Mouse (Mus musculus) heart, adult 11 months (tissue): ENCODE data around the gene Scpep1.
A peak's percentile ranks its signal among the peaks of the same experiment; 100 is the strongest.
"Not testable (repeated sequence)": the region's sequence is repeated elsewhere in the genome, so short reads cannot be mapped to it uniquely, and the experiment has no call there.

ENCODE experiments used
- DNase-seq: peaks from one replicate; pipeline ENCODE4 v3.0.0; 2022

Gene Scpep1

DNA sequence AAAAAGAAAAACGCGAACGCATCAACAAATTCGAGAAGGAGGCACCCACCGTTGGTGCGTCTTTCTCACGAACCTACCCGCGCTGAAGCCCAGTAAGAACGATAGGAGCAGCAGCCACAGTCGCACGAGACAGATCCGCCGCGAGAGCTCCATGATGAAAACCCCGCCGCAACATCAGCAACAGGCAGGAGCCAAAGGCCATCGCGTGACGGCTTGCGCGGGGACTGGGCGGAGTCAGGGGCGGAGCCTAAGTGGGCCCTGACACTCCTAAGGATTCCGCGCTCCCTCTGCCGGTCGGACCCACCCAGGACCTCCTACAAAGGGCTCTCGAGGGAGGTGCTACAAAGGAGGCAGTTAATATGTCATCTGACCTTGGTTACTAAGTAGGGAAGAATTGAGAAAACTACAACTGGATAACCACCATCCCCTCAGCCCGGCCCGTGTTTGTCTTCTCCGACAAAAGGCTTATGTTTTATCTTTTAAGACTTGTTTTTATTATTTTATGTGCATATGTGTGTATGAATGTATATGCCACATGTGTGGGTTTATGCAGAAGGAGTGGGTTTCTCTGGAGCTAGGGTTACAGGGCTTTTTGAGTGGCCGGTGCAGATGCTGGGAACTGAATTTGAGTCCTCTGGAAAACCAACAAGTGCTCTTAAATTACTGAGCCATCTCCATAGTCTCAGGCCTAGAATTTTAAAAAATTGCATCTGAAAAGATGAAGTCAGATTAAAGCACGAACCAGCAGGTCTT is at the start of gene Scpep1:
Gene Scpep1 (minus strand): TSS at position 249 of the 753 bp plus-strand sequence.
- peak; percentile 99 for DNase-seq

DNA sequence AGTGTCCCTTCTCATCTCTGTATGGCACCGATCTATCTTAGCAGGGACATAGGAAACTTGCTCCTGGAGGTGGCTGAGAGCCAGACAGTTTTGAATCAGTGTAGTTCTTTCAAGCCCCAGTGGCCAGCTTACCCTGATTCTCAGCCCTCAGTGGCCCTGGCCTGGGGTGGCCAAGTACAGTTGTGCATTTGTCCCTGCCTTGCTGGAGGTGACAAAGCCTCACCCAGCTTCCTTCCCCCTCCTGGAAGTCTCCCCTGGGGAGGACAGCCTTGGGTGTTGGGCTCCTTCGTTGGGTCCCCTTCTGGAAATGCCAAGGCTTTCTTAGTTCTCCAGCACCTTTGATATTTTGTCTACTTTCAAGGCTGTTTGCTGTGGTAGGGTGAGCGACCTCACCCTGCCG is 48.5 kb upstream of the Scpep1 start:
- DNase-seq: no peak

DNA sequence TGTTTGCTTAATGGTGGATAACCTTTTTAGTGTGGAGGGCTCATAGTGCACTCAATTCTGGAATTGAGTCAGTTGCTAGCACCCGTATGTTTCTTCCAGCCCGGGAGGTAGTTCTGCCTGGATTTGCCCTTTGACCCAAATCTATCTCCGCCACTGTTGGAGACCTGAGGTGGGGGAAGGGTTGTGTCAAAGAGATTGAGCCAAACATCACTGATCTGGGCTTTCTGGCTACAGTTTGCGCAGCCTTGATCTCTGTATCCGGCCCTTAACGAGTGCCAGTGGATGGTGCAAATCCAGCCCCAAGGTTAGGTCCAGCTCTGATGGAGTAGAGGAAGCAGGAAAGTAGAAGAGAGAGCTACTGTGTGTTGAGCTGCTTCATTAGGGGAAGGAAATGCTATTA is 47.8 kb upstream of the Scpep1 start:
- peak; percentile 94 for DNase-seq

DNA sequence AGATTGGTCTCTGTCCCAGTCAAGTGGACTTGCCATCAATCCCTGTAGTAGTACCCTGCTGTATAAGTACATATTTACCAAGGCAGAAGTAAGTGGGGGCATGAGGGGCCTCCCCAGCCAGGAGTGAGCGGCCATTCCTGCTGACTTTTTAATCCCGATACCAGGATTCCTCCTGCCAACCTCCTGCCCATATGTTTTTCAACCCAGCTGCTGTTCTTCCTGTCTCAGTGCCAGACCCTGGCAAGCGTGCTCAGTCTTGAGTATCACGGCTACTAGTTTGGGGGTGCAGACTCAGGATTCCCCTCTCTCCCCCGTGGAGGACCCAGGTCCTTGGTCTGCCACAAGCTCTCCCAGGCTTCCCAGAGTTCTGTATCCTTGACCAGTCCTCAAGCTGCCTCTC is 47.4 kb upstream of the Scpep1 start:
- DNase-seq: peak; percentile 94

DNA sequence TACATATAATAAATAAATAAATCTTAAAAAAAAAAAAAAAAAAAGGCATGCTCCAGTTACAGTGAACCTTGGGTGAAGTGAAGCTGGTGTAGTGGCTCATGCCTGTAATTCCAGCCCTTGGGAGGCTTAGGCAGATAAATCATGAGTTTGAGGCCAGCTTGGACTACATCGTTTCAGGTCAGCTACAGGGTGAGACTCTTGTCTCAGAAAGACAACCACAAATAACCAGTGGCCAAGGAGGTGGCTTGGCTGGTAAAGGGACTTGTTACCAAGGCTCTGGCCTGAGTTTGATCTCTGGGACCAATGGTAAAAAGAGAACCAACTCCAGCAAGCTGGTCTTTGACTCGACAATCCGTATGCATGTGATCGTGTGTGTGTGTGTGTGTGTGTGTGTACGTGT is 46.8 kb upstream of the Scpep1 start:
- no peak for DNase-seq

DNA sequence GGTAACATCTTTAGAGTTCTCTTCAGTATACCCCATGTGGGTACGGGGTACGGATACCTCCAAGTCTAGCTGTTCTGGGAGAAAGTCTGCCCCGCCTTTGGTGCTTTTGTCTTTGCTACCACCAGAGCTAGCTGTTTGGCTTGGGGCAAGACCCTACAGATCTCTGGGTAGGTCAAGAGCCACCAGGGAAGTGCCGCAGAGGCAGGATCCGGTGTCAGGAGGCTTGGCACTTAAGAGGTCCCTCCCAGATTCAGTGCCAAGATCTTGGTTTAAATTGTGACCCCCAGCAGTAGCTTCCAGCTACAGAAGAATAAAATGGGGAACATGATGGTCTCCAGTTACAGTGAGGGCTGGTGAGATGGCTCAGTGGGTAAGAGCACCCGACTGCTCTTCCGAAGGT is 46.3 kb upstream of the Scpep1 start:
- DNase-seq: no peak

DNA sequence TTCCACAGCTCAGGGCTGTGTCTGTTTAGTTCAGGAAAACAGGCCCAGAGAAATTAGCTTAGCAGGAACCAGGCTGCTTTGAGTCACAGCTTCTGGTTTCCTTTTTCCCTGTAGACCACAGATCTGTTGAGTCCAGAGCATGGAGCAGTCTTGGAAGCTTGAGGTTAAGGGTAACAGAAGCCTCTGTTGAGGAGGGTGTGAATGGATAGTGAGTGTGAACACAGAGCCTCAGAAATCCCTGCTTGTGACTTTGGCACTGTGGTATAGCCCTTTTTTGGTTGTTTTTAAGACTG is 45.2 kb upstream of the Scpep1 start:
- DNase-seq: peak; percentile 91

DNA sequence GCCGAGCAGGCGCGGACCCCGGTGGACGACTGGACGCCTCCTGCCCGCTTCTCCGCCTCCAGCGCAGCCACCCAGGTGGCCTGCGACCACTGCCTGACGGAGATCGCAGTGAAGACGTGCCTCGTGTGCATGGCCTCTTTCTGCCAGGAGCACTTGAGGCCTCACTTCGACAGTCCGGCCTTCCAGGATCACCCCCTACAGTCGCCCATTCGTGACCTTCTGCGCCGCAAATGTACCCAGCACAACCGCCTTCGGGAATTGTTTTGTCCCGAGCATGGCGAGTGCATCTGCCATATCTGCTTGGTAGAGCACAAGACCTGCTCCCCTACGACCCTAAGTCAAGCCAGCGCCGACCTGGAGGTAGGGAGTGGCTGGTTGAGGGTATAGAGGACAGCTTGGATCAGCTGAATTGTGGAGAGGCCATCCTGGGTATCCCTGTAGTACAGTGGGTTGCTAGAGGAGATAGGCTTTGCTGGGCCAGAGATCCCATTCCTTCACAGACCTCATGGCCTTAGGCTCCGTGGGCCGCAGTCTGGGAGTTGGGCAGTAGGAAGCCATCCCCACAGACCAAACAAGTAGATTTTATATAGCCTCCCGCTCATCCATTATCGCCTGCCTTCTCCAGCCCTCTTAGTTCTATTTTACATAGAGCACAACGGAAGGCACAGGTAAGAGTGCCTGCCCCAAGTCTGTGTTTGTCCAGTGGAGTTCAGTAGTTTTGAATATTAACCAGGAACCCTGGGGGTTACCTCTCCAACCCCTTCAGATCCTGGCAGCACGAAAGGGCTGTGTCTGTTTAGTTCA is 44.7 kb upstream of the Scpep1 start:
- DNase-seq: no peak

DNA sequence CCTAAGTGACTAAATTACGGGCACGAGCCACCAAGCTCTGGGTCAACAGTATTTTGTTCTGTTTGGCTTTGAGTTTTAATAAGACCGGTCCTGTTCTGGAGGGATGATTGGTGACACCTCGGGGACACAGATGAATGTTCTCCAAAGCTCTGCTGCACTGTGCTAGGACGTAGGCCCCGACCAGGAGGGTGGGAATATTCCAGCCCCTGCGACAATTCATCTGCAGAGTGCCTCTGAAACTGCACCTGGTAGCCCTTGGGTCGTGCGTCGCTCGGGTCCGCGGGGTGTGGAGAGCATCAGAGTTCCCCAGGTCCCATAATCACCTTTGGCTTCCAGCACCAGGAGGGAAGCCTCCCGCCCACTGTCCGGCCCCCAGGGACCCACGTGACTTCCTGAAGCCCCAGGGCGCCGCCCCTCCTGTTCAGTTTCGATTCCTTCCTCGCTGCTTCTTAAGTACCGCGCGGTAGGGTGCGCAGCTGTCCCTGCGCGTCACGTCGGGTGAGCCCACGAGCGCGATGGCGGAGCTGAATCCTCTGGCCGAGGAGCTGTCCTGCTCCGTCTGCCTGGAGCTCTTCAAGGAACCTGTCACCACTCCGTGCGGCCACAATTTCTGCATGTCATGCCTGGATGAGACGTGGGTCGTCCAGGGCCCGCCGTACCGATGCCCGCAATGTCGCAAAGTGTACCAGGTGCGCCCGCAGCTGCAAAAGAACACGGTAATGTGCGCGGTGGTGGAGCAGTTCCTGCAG is 43.9 kb upstream of the Scpep1 start, which contains the start of gene Trim25:
Gene Trim25 (plus strand): TSS at position 403 of the 749 bp plus-strand sequence.
- peak; percentile 100 for DNase-seq

DNA sequence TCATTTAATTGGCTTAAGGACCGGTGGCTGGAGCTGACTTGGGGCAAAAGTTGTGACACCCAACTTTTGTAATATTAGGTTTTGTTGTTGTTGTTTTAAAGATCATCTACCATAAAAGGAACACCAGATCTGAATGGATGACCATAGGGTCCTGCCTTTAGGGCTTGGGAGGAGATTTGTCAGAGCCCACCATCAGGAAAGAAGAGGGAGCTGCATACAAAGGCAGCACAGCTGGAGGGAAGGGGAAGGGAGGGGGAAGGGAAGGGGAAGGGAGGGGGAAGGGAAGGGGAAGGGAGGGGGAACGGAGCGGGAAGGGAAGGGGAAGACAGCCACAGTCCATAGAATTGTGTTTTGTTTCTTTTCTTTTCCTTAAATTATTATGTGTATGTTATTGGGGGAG is 43.1 kb upstream of the Scpep1 start:
- DNase-seq: no peak

DNA sequence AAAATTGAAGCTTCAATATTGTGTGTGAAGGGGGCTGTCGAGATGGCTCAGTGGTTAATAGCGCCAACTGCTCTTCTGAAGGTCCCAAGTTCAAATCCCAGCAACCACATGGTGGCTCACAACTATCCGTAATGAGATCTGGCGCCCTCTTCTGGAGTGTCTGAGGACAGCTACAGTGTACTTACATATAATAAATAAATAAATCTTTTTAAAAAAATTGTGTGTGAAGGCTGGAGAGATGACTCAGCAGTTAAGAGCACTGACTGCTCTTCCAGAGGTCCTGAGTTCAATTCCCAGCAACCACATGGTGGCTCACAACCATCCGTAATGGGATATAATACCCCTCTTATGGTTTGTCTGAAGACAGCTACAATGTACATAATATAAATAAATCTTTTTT is 42.1 kb upstream of the Scpep1 start:
- DNase-seq: not testable (repeated sequence)

DNA sequence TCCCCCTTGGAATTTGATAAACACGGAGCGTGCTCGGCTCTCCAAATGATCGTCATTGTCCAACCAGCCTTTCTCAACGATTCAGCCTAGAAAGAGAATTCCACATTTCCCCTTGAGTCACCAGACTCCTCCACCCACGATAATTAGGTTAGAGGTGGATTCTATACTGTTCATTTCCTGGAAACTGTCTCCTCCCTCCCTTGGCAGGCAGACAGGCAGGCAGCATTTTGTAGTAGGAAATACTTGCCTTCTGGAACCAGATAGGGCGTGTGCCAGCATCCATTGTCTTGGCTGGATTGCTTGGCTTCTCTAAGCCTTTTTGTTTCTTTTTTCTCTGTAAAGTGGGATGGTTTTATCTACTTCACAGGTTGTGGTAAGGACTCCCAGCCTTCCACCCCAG is 41.2 kb upstream of the Scpep1 start:
- DNase-seq: peak; percentile 98

DNA sequence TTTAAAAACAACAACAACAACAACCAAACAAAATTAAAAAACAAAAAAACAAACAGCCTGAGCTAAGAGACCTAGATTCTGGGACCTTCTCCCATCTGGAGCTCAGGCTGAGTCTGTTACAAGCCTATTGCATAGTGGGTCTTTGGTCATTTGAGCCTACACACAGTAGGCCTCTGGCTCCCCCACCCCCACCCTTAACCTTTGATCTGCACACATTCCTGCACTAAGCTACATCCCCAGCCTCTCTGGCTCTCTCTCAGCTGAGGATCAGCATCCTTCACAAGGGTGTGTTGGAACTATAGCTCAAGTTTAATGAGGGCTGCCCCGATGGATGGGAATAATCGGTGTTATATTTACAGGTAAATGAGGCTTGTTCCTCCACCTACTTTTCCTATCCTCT is 40.4 kb upstream of the Scpep1 start:
- no peak for DNase-seq

DNA sequence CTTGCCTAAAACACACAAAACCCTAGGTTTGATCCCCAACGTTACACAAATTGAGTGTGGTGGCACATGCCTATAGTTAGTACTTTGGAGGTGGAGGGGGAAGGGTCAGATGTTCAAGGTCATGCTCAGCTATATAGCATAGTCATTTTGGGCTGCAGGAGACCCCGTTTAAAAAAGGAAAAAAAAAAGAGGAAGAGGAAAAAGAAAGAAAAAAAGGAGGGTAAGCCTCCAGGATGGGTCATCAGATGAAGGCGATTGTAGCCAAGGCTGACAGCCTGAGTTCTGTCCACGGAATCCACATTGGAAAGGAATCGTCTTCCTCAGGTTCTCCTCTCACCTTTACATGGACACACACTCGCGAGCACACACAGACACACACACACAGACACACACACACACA is 39.2 kb upstream of the Scpep1 start:
- no peak for DNase-seq

DNA sequence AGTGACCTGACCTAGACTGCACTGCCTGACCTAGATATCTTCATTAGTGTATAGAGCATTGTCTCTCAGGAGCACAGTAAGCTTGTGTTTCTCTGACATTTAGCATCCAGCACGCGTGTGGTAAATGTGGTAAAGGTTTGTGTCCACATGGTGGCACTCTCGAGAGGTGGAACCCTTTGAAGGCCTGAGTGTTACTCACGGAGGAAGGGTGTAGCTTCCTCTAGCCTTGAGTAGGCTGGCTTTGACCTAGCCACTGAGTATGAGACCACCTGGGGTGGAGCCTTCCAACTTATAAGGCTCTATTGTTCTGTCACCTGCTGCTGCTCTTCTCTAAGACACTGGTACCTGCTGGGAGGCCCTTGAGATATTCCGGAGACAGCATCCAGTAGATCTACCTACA is 38.4 kb upstream of the Scpep1 start:
- peak; percentile 97 for DNase-seq

DNA sequence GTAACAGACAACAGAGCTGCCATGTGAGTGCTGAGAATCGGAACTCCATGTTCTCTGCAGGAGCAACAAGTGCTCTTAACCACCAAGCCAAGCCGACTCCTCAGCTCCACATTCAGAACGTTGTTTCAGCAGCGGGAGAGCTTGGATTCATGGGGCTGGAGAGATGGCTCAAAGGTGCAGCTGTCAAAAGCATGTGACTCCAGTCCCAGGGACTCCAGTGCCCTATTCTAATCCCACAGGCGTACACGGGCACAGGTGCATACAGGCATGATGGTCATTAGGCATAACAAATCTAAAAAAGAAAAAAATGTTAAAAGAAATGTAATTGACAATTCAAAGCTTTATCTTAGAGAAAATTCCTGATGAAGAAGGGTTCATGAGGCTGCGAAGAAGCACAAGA is 37.9 kb upstream of the Scpep1 start:
- no peak for DNase-seq

DNA sequence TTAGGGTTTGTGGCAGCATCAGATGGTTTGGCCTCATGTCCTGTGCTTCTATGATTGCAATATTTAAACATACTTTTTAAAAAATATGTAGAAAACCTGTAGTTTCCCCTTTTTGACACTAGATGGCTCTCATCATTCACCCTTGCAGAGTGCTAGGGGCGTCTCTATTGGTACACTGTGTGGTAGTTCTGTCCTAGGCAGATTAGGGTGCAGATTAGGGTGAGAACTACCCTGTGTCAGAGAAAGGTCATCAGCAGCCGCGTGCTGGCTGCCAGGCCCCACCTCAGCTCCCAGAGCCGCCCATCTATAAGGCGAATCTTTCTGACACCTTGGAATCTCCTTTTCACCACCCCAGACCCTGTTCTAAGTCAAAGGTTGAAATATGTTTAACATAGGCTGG is 34.3 kb upstream of the Scpep1 start:
- DNase-seq: no peak

DNA sequence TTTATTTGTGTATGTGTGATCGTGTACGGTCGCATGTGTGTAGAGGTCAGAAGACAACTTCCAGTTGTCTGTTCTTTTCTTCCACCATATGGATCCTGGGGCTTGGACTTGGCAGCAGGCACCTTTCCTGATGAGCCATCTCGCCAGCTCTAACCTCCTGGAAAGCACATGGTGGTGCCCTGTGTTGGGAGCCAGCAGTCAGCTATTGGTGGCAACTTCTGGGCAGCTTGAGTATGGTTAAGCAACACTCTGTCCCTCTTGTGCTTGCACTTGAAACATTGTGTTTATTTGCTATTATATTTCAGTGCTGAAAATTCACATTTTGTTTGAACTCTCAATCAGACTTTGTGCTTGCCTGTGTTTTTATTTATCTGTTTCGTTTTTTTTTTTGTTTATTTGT is 33.7 kb upstream of the Scpep1 start:
- no peak for DNase-seq

DNA sequence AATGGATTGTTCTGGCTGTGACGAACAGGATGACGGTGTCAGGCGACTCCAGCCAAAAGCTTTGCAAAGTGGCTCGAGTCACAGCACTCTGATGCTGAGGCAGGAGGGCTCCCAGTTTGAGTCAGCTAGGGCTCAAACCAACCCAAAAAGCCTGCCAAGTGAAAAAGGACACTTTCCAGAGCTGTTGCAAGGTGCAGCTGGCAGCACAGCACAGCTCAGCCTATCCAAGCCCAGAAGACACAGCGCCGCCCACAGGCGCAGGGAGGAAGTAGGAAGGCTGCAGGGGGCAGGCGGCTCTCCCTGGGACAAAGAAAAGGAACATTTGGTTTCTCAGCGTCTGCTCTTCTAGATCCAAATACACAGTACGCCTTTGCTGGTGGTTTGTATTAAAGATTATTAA is 31.4 kb upstream of the Scpep1 start:
- no peak for DNase-seq

DNA sequence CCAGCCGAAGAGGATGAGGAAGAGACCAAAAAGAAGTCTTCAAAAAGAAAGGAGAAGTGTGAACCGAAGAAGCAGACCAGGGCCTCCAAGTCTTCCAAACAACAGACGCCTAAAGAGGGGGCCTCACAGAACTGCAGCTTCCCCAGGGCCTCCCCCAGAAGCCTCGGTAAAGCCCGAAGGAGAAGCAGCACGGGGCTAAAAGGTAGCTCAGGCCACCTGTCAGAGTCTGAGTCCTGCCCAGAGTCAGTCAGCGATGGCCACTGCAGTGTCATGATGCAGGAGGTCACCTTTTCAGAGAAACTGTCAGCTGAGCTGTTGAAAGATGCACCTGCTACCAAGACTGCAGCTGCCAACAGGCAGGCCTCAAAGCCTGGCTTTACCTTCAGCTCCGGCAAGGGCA is 26.1 kb upstream of the Scpep1 start:
- DNase-seq: no peak

DNA sequence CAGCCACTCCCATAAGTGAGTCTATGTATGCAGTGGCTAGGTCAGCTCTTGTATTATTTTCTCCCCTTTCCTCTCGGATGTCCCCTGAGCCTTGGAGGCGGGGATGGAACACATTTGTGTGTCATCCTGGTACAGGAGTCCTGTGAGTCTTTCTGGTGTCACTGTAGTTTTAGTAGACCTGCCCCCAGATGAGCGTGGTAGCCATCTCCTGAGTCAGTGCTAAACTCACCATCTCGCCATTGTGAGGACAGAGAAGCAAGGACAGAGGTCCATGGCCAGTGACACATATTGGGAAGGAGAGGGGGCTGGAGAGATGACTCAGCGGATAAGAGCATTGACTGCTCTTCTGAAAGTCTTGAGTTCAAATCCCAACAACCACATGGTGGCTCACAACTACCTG is 21.9 kb upstream of the Scpep1 start:
- DNase-seq: no peak

DNA sequence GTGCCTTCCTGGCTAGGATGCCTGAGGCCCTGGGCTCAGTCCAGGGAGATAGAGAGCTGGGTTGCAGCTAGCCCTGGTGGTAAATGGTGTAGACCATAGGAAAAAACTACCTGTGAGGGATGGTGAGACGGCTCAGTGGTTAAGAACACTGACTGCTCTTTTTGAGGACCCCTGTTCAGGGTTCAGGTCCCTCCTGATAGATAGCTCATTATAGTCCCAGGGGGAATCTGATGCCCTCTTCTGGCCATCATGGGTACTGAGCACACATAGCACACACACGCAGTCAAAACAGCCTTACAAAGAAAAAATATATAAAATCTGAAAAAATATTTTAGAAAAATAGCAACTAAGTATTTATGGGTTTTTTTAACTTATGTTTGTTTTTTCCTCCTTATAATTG is 21.1 kb upstream of the Scpep1 start:
- DNase-seq: no peak

DNA sequence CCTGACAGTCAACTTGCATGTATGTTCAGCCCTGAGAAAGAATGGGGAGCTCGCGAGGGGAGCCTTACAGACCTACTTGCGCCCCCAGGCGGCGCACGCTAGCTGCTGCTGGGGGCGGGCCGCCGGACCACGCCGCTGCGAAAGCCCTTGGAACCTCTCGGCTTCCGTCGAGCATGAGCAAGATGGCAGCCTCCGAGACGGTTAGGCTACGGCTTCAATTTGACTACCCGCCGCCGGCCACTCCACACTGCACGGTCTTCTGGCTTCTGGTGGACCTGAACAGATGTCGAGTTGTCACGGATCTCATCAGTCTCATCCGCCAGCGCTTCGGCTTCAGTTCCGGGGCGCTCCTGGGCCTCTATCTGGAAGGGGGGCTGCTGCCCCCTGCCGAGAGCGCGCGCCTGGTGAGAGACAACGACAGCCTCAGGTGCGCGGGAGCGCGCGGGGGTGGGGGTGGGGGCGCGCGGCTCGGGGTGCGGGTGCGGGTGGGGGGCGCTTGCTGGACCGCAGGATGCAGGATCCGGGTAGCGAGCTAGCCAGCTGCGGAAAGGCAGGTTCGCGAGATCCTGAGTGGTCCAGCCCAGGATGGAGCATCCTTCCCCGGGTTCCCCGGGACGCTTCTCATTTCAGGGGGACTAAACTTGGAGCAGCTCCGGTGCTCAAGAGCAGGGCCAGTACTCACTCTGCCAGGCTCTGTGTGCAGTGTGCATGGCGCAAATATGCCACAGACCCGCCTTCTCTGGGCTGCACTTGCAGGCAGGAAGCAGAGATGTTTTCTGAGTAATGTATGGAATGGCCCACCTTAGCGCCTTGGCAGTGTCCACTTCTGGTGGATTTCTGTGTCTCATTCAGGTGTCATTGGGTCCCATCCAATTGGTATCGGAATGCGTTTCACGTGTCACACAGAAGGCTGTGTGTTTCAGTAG is 18.8 kb upstream of the Scpep1 start:
- DNase-seq: peak; percentile 99
